Mouse (Mus musculus) megakaryocyte, embryonic 14.5 days (primary cell): ENCODE measurements around the gene Xrcc6. TPM values are rescaled to one million over a fixed set of nuclear protein-coding genes. Genes with fewer than 3 reads are reported as not detected.
"Not testable (repeated sequence)": the region's sequence is repeated elsewhere in the genome, so short reads cannot be mapped to it uniquely, and the experiment has no call there.

Source experiments
- H3K27me3 ChIP-seq: replicated peaks from 2 replicates; pipeline ENCODE3; 2012; ENCODE audit warnings: inconsistent platforms
- H3K36me3 ChIP-seq: replicated peaks from 2 replicates; pipeline ENCODE3; 2012; ENCODE audit warnings: low read length, inconsistent platforms, mixed read lengths
- H3K4me1 ChIP-seq: 2 replicates; pipeline ENCODE4 v1.6.1; 2012; ENCODE audit warnings: inconsistent platforms
- H3K4me3 ChIP-seq: replicated peaks from 2 replicates; pipeline ENCODE3; 2012; ENCODE audit warnings: moderate library complexity, mild to moderate bottlenecking, inconsistent platforms
- H3K9me3 ChIP-seq: 2 replicates; pipeline ENCODE4 v1.6.1; 2012; ENCODE audit warnings: inconsistent platforms
- FLI1 ChIP-seq: IDR thresholded peaks from 2 replicates; pipeline ENCODE4 v1.6.1; 2012; ENCODE audit warnings: low read length, inconsistent platforms, mixed read lengths
- GATA1 ChIP-seq: IDR thresholded peaks from 3 replicates; pipeline ENCODE4 v1.6.1; 2012; ENCODE audit warnings: mixed read lengths, low read length, inconsistent platforms, borderline replicate concordance
- polyA plus RNA-seq: library from polyadenylated mRNA; stranded (reverse); fragments of >175 nt; gene quantifications from 2 replicates; pipeline ENCODE4 v1.2.3, GENCODE M21; 2012; ENCODE audit warnings: low replicate concordance; ENCODE audit not compliant: insufficient read depth

Gene Xrcc6
- polyA plus RNA-seq, 1 experiment, result 8.1 TPM

GRCm38 (mm10) chr15:81964980-81965545 is 22.6 kb upstream of the Xrcc6 start:
- peaks cover 25% of the 10 kb centered on the region for H3K4me1 ChIP-seq
- no peaks in the 10 kb centered on the region for H3K9me3 ChIP-seq
- H3K4me3 ChIP-seq, result no peak overlapping the region
- no peaks in the 10 kb centered on the region for H3K36me3 ChIP-seq
- H3K27me3 ChIP-seq, result peaks cover 6% of the 10 kb centered on the region
- no peak for TF ChIP-seq FLI1
- no peak for TF ChIP-seq GATA1

GRCm38 (mm10) chr15:81966062-81966829 is 21.4 kb upstream of the Xrcc6 start:
- H3K36me3 ChIP-seq, result no peaks in the 10 kb centered on the region
- H3K27me3 ChIP-seq, result peaks cover 6% of the 10 kb centered on the region
- H3K9me3 ChIP-seq, result no peaks in the 10 kb centered on the region
- no peak for TF ChIP-seq GATA1
- TF ChIP-seq FLI1, result no peak
- no peak overlapping the region for H3K4me3 ChIP-seq
- peaks cover 20% of the 10 kb centered on the region for H3K4me1 ChIP-seq

- Histone ChIP-seq H3K9me3 (peaks cover 4% of the 10 kb centered on the region), H3K4me1 (peaks cover 20% of the 10 kb centered on the region), H3K36me3 (no peaks in the 10 kb centered on the region), H3K4me3 (no peak overlapping the region), H3K27me3 (peaks cover 6% of the 10 kb centered on the region)
- TF ChIP-seq GATA1, result no peak
- TF ChIP-seq FLI1, result no peak
Observed at GRCm38 (mm10) chr15:81967821-81968220, 19.8 kb upstream of the Xrcc6 start.

- Histone ChIP-seq H3K4me1 (peaks cover 20% of the 10 kb centered on the region), H3K4me3 (no peak overlapping the region), H3K27me3 (peaks cover 6% of the 10 kb centered on the region), H3K36me3 (no peaks in the 10 kb centered on the region), H3K9me3 (peaks cover 4% of the 10 kb centered on the region)
- TF ChIP-seq FLI1, result no peak
- no peak for TF ChIP-seq GATA1
Observed at GRCm38 (mm10) chr15:81968447-81968846, 19.2 kb upstream of the Xrcc6 start.

GRCm38 (mm10) chr15:81969173-81969572 is 18.5 kb upstream of the Xrcc6 start:
- Histone ChIP-seq H3K4me3 (no peak overlapping the region), H3K27me3 (peaks cover 6% of the 10 kb centered on the region), H3K9me3 (peaks cover 4% of the 10 kb centered on the region), H3K36me3 (no peaks in the 10 kb centered on the region), H3K4me1 (peaks cover 20% of the 10 kb centered on the region)
- TF ChIP-seq FLI1, result no peak
- TF ChIP-seq GATA1, result no peak

- H3K9me3 ChIP-seq, H3K27me3 ChIP-seq, H3K36me3 ChIP-seq, H3K4me3 ChIP-seq: not testable (repeated sequence)
- peaks cover 20% of the 10 kb centered on the region for H3K4me1 ChIP-seq
Observed at GRCm38 (mm10) chr15:81969635-81970034, 18.0 kb upstream of the Xrcc6 start.

- H3K27me3 ChIP-seq, H3K36me3 ChIP-seq, H3K9me3 ChIP-seq, H3K4me3 ChIP-seq: not testable (repeated sequence)
- peaks cover 15% of the 10 kb centered on the region for H3K4me1 ChIP-seq
Observed at GRCm38 (mm10) chr15:81970498-81970897, 17.1 kb upstream of the Xrcc6 start.

GRCm38 (mm10) chr15:81975156-81975555 is 12.5 kb upstream of the Xrcc6 start:
- not testable (repeated sequence) for H3K4me1 ChIP-seq, H3K27me3 ChIP-seq, H3K4me3 ChIP-seq, H3K36me3 ChIP-seq, H3K9me3 ChIP-seq

- TF ChIP-seq GATA1 (no peak), FLI1 (no peak)
Observed at GRCm38 (mm10) chr15:81980321-81980720, 7.3 kb upstream of the Xrcc6 start, which contains the start of gene 1700029P11Rik. Gene 1700029P11Rik, plus strand, starts transcription at chr15:81980540.

GRCm38 (mm10) chr15:81982173-81982572 is 5.5 kb upstream of the Xrcc6 start:
- H3K4me1 ChIP-seq, result no peaks in the 10 kb centered on the region
- no peak overlapping the region for H3K4me3 ChIP-seq
- H3K9me3 ChIP-seq, result no peaks in the 10 kb centered on the region
- no peaks in the 10 kb centered on the region for H3K36me3 ChIP-seq
- peaks cover 3% of the 10 kb centered on the region for H3K27me3 ChIP-seq
- TF ChIP-seq FLI1, result no peak
- TF ChIP-seq GATA1, result no peak

More at GRCm38 (mm10) chr15:81980321-81980720, 7.3 kb upstream of the Xrcc6 start, which contains the start of gene 1700029P11Rik:
- peaks cover 1% of the 10 kb centered on the region for H3K27me3 ChIP-seq
- no peaks in the 10 kb centered on the region for H3K36me3 ChIP-seq
- no peak within 1 kb of the TSS for H3K4me3 ChIP-seq
- H3K4me1 ChIP-seq, result no peaks in the 10 kb centered on the region
- no peaks in the 10 kb centered on the region for H3K9me3 ChIP-seq
